Mouse (Mus musculus): ENCODE data around the gene Birc3. TPM values are rescaled to one million over a fixed set of nuclear protein-coding genes. Genes with fewer than 3 reads are reported as not detected.

Birc3 gene
- total and polyA plus RNA-seq, 3 experiments = 11.6 to 26.5 TPM; not detected in 1

GRCm38 (mm10) chr9:7837806-7838440 is 35.1 kb downstream of the Birc3 start (continued):
- TF ChIP-seq MEF2A (IDR thresholded peaks at IDR 0.05; ENCODE audit: extremely low read depth, insufficient replicate concordance, low read depth, low read length, poor library complexity, severe bottlenecking) (no peak), MAX (IDR thresholded peaks at IDR 0.05; ENCODE audit: low read length) (no peak), KAT2A (conservative IDR thresholded peaks at IDR 0.05; ENCODE audit: low read depth, low read length) (0 out of 2 replicates have a peak, but pooled peaks have one; percentile 13), NELFE (IDR thresholded peaks at IDR 0.05; ENCODE audit: low read depth, low read length) (no peak), ZKSCAN1 (IDR thresholded peaks at IDR 0.05; ENCODE audit: low read depth, low read length) (0 out of 2 replicates have a peak, but pooled peaks have one; percentile 36), MYB (IDR thresholded peaks at IDR 0.05; ENCODE audit: low read depth, low read length) (0 out of 2 replicates have a peak, but pooled peaks have one; percentile 27), HCFC1 (IDR thresholded peaks at IDR 0.05; ENCODE audit: low read depth, low read length) (no peak), EP300 (IDR thresholded peaks at IDR 0.05; ENCODE audit: low read depth in 1 of 2, low read length in 2 of 2) (peak; percentile 30 to 46; a peak in 2 of 4 replicates), MXI1 (IDR thresholded peaks at IDR 0.05; ENCODE audit: low read depth, low read length) (no peak), RAD21 (IDR thresholded peaks at IDR 0.05; ENCODE audit: low read depth, low read length) (no peak), MYC (IDR thresholded peaks at IDR 0.05; ENCODE audit: low read depth, low read length) (no peak), CTCF (IDR thresholded peaks at IDR 0.05 in 2 of 3, conservative IDR thresholded peaks at IDR 0.05 in 1 of 3; ENCODE audit: control insufficient read depth in 1 of 3, insufficient read depth in 1 of 3, low read depth in 2 of 3, low read length in 3 of 3, poor library complexity in 1 of 3, severe bottlenecking in 1 of 3) (no peak), JUND (IDR thresholded peaks at IDR 0.05; ENCODE audit: low read depth, low read length) (no peak), ZMIZ1 (IDR thresholded peaks at IDR 0.05; ENCODE audit: low read depth, low read length) (no peak), TAL1 (IDR thresholded peaks at IDR 0.05; ENCODE audit: low read length) (no peak), POLR2AphosphoS2 (IDR thresholded peaks at IDR 0.05; ENCODE audit: low read length) (no peak)

- Histone ChIP-seq H3K27me3 (ENCODE audit: control insufficient read depth in 1 of 2, insufficient read depth in 2 of 2, low read length in 2 of 2) (no peaks in the 10 kb centered on the region), H3K9ac (ENCODE audit: control insufficient read depth, low read depth, low read length, poor library complexity, severe bottlenecking) (peak within 1 kb of the TSS; percentile 81), H3K79me2 (ENCODE audit: control insufficient read depth, insufficient read depth, low read length, poor library complexity) (peaks cover 30% of the 10 kb centered on the region), H3K4me1 (ENCODE audit: control insufficient read depth in 1 of 2, insufficient read depth in 2 of 2, low read length in 2 of 2) (peaks cover 2 to 19% of the 10 kb centered on the region in 2 experiments; a peak in 3 of 4 replicates), H3K27ac (ENCODE audit: control insufficient read depth, low read depth, low read length) (peak within 1 kb of the TSS; percentile 91), H3K36me3 (ENCODE audit: control insufficient read depth in 1 of 2, insufficient read depth in 2 of 2, low read length in 2 of 2) (peaks cover 3 to 33% of the 10 kb centered on the region in 2 experiments; a peak in 3 of 4 replicates), H3K4me3 (ENCODE audit: control insufficient read depth in 1 of 2, insufficient read depth in 1 of 2, low read depth in 2 of 2, low read length in 2 of 2) (peak within 1 kb of the TSS; percentile 63 to 88), H3K9me3 (replicated peaks; ENCODE audit: insufficient read depth, low read length) (no peaks in the 10 kb centered on the region)
- DNase-seq (ENCODE audit: low read depth, low spot score) = peak; percentile 100
- TF ChIP-seq CTCF (IDR thresholded peaks at IDR 0.05 in 2 of 3, conservative IDR thresholded peaks at IDR 0.05 in 1 of 3; ENCODE audit: control insufficient read depth in 1 of 3, insufficient read depth in 1 of 3, low read depth in 2 of 3, low read length in 3 of 3, poor library complexity in 1 of 3, severe bottlenecking in 1 of 3) (no peak), JUND (IDR thresholded peaks at IDR 0.05; ENCODE audit: low read depth, low read length) (no peak), ETS1 (IDR thresholded peaks at IDR 0.05; ENCODE audit: low read depth, low read length) (peak; percentile 87; the same call in 1 of the 2 replicates), POLR2AphosphoS5 (IDR thresholded peaks at IDR 0.05; ENCODE audit: borderline replicate concordance, low read depth, low read length) (peak; percentile 46; the same call in 1 of the 2 replicates), USF2 (IDR thresholded peaks at IDR 0.05; ENCODE audit: borderline replicate concordance in 1 of 2, insufficient read depth in 1 of 2, low read depth in 1 of 2, low read length in 2 of 2) (no peak), ZKSCAN1 (IDR thresholded peaks at IDR 0.05; ENCODE audit: low read depth, low read length) (no peak), POLR2A (IDR thresholded peaks at IDR 0.05; ENCODE audit: control insufficient read depth in 1 of 2, insufficient read depth in 1 of 2, low read depth in 1 of 2, low read length in 2 of 2, poor library complexity in 1 of 2) (peak; percentile 98 to 99), SIN3A (IDR thresholded peaks at IDR 0.05; ENCODE audit: low read length) (peak; percentile 80), UBTF (IDR thresholded peaks at IDR 0.05; ENCODE audit: borderline replicate concordance, insufficient read depth, low read depth, low read length) (0 out of 2 replicates have a peak, but pooled peaks have one; percentile 80), HCFC1 (IDR thresholded peaks at IDR 0.05; ENCODE audit: low read depth, low read length) (peak; percentile 93), GATA1 (IDR thresholded peaks at IDR 0.05; ENCODE audit: low read depth, low read length) (no peak), TCF12 (IDR thresholded peaks at IDR 0.05; ENCODE audit: low read depth, low read length) (peak; percentile 86), MYB (IDR thresholded peaks at IDR 0.05; ENCODE audit: low read depth, low read length) (peak; percentile 96), ZMIZ1 (IDR thresholded peaks at IDR 0.05; ENCODE audit: low read depth, low read length) (peak; percentile 99), SMC3 (IDR thresholded peaks at IDR 0.05; ENCODE audit: low read depth, low read length) (no peak), ELF1 (IDR thresholded peaks at IDR 0.05; ENCODE audit: low read depth, low read length) (peak; percentile 65), NRF1 (IDR thresholded peaks at IDR 0.05; ENCODE audit: insufficient read depth, low read depth, low read length, poor library complexity, severe bottlenecking) (peak; percentile 97), CHD1 (IDR thresholded peaks at IDR 0.05; ENCODE audit: low read depth, low read length) (peak; percentile 99), MEF2A (IDR thresholded peaks at IDR 0.05; ENCODE audit: extremely low read depth, insufficient replicate concordance, low read depth, low read length, poor library complexity, severe bottlenecking) (no peak; the same call in 1 of the 2 replicates), KAT2A (conservative IDR thresholded peaks at IDR 0.05; ENCODE audit: low read depth, low read length) (peak; percentile 80), MXI1 (IDR thresholded peaks at IDR 0.05; ENCODE audit: low read depth, low read length) (peak; percentile 95), POLR2AphosphoS2 (IDR thresholded peaks at IDR 0.05; ENCODE audit: low read length) (peak; percentile 96)
Observed at GRCm38 (mm10) chr9:7836905-7837805, 35.8 kb downstream of the Birc3 start, which contains the start of gene Birc2. TSS of gene Birc2 (minus strand) at chr9:7837064.
